Mouse (Mus musculus) heart, embryonic 10.5 days (tissue): Measurements from ENCODE around the gene Rab8b. TPM values are rescaled to one million over a fixed set of nuclear protein-coding genes. Genes with fewer than 3 reads are reported as not detected.
"Not testable (repeated sequence)": the region's sequence is repeated elsewhere in the genome, so short reads cannot be mapped to it uniquely, and the experiment has no call there.

Experiments used
- DNase-seq: peaks from one replicate; pipeline ENCODE4 v3.0.0-alpha.2; 2017; ENCODE audit warnings: low spot score
- H3K27ac ChIP-seq: fragments of 300-500 bp; sonication (generic); 2 replicates; pipeline ENCODE4 v1.5.1; 2016; ENCODE audit warnings: mild to moderate bottlenecking
- H3K27me3 ChIP-seq: fragments of 300-500 bp; sonication (generic); 2 replicates; pipeline ENCODE4 v1.6.1; 2016; ENCODE audit warnings: mild to moderate bottlenecking; ENCODE audit not compliant: poor library complexity, insufficient read depth, severe bottlenecking
- H3K36me3 ChIP-seq: fragments of 300-500 bp; sonication (generic); 2 replicates; pipeline ENCODE4 v1.6.1; 2016; ENCODE audit warnings: mild to moderate bottlenecking, moderate library complexity
- H3K4me1 ChIP-seq: fragments of 300-500 bp; sonication (generic); 2 replicates; pipeline ENCODE4 v1.6.1; 2016; ENCODE audit warnings: mild to moderate bottlenecking
- H3K4me3 ChIP-seq: fragments of 300-500 bp; sonication (generic); 2 replicates; pipeline ENCODE4 v1.5.1; 2016; ENCODE audit warnings: mild to moderate bottlenecking, moderate library complexity
- H3K9me3 ChIP-seq: fragments of 300-500 bp; sonication (generic); 2 replicates; pipeline ENCODE4 v1.6.1; 2016; ENCODE audit warnings: mild to moderate bottlenecking, moderate library complexity
- WGBS: fragments of 180-500 bp; shearing (Covaris S2); methylation state at CpG from one replicate; pipeline ENCODE4 v1.1.7; 2016; 5-methylcytosine and 5-hydroxymethylcytosine counted together
- polyA plus RNA-seq: library from polyadenylated mRNA; unstranded; fragments of >200 nt; fragmentation: Nextera tagmentation; extraction: Ambion mirVana; gene quantifications from 2 replicates; pipeline ENCODE4 v1.2.1, GENCODE M21; 2016

The Rab8b gene
- polyA plus RNA-seq, 1 experiment from 2014 or later = 21.1 TPM

- DNase-seq, H3K36me3 ChIP-seq, H3K27ac ChIP-seq, H3K27me3 ChIP-seq, H3K4me3 ChIP-seq, H3K9me3 ChIP-seq: not testable (repeated sequence)
- 76% methylated on average over 5 of the region's 5 CpGs for WGBS
- H3K4me1 ChIP-seq = peaks cover 40% of the 10 kb centered on the region
These were observed 6.1 kb downstream of the Rab8b start for GRCm38 (mm10) chr9:66913254-66913934.

DNA sequence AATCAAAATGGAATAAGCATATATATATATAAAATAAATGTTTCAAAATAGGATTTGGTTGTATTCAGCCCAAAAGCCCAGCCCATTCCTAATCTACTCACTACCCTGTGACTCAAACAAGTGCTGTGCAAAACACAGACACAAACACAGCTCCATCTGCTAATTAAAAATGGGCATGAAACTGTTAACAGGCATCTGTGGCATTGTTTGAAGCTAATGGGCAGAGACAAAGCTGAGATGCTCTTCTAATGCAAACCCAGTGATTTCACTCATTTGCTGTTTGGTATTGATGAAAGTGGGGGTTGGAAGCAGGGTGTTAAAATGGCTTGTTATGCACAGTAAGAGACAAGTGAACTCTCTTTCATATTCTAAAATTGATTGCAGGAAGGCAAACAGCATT, 7.2 kb downstream of the Rab8b start:
- Histone ChIP-seq H3K27me3 (no peaks in the 10 kb centered on the region), H3K9me3 (no peaks in the 10 kb centered on the region), H3K4me1 (peaks cover 34% of the 10 kb centered on the region), H3K36me3 (peaks cover 4% of the 10 kb centered on the region; the same call in 1 of the 2 replicates), H3K4me3 (no peak overlapping the region), H3K27ac (no peak overlapping the region)
- DNase-seq = no peak

GRCm38 (mm10) chr9:66910677-66911076, 8.8 kb downstream of the Rab8b start:
- no peak overlapping the region for H3K27ac ChIP-seq
- H3K27me3 ChIP-seq = no peaks in the 10 kb centered on the region
- DNase-seq = no peak
- peaks cover 4% of the 10 kb centered on the region; the same call in 1 of the 2 replicates for H3K36me3 ChIP-seq
- 91% methylated on average over 5 of the region's 5 CpGs for WGBS
- H3K4me3 ChIP-seq = no peak overlapping the region
- H3K4me1 ChIP-seq = peaks cover 35% of the 10 kb centered on the region
- H3K9me3 ChIP-seq = no peaks in the 10 kb centered on the region

DNA sequence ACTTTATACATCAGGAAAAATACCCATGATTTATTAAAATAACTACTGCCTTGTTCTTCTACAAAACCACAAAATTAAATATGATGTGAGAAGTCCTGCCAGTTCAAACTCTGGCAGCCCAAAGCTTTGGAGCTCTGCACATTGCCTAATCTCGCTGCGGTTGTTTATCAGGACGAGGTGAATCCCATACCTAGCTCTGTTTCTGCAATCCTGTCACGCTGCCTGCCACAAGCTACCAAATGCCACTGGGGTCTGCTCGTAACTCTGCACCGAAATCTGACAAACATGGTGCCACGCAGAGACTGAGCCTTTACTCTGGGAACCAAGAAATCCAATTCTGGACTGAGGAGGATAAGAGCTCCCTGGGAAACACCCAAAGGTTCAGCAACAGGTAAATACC, 9.6 kb downstream of the Rab8b start:
- 76% methylated on average over 7 of the region's 7 CpGs for WGBS
- peaks cover 28% of the 10 kb centered on the region for H3K4me1 ChIP-seq

DNA sequence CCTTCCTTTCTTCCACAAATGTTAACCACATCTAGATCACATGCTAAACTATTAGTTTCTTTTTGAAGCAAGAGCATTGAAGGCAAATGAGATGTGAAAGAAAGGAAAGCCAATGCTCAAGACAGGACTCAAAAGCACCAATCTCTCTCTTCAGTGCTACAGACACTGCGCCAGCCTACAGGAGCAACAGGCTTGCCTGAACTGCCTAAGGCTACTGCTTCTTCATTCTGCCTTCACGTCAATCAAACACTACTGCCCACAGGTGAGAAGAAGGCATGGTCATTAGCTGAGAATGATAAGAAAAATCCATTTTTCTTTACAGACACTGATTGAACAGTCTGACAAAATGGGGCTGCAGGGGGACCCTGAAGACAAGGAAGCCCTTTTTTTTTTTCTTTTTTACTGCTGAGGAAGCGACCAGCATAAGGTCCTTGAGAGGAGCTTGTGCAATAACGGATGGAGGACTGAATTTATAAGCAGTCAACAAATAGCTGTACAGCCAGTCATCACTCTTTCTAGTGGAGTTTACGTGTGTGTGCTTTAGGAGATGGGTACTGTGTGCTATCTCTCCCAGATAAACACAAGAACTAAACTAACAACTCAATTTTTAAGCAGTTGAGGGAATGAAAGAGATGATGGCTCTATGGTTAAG, 11.6 kb downstream of the Rab8b start:
- H3K27ac ChIP-seq = no peak overlapping the region
- H3K4me1 ChIP-seq = peaks cover 25% of the 10 kb centered on the region
- H3K4me3 ChIP-seq = no peak overlapping the region
- no peaks in the 10 kb centered on the region for H3K9me3 ChIP-seq
- WGBS = 82% methylated on average over 5 of the region's 5 CpGs
- DNase-seq = no peak
- no peaks in the 10 kb centered on the region for H3K27me3 ChIP-seq
- peaks cover 2% of the 10 kb centered on the region; the same call in 1 of the 2 replicates for H3K36me3 ChIP-seq

More for the DNA sequence above, 9.6 kb downstream of the Rab8b start:
- Histone ChIP-seq H3K4me3 (no peak overlapping the region), H3K9me3 (no peaks in the 10 kb centered on the region), H3K27me3 (no peaks in the 10 kb centered on the region), H3K36me3 (peaks cover 4% of the 10 kb centered on the region; the same call in 1 of the 2 replicates), H3K27ac (no peak overlapping the region)
- DNase-seq = no peak

DNA sequence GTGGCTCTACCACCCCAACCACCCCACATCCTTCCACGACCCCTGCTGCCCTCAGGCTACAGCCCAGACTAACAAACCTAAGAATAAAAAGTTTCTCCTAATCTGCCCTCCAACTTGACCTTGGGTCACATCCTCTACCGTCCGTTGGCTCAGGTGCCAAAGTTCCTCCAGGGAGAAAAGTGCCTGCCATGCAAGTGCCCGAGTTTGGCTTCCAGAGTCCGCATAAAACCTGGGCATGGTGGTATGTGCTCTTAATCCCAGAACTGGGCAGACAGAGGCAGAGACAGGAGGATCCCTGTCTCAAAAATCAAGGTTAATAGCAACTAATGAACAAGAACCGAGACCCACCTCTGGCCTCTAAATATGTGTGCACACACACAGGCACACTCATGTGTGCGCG, 12.4 kb downstream of the Rab8b start:
- no peak overlapping the region for H3K27ac ChIP-seq
- no peak for DNase-seq
- peaks cover 25% of the 10 kb centered on the region for H3K4me1 ChIP-seq
- no peaks in the 10 kb centered on the region for H3K27me3 ChIP-seq
- no peaks in the 10 kb centered on the region for H3K9me3 ChIP-seq
- 91% methylated on average over 8 of the region's 8 CpGs for WGBS
- no peak overlapping the region for H3K4me3 ChIP-seq
- no peaks in the 10 kb centered on the region for H3K36me3 ChIP-seq

- peaks cover 25% of the 10 kb centered on the region for H3K4me1 ChIP-seq
- no peaks in the 10 kb centered on the region for H3K9me3 ChIP-seq
- H3K27me3 ChIP-seq = no peaks in the 10 kb centered on the region
- no peak for DNase-seq
- no peak overlapping the region for H3K27ac ChIP-seq
- H3K4me3 ChIP-seq = no peak overlapping the region
- peaks cover 3% of the 10 kb centered on the region; the same call in 1 of the 2 replicates for H3K36me3 ChIP-seq
- 83% methylated on average over 9 of the region's 9 CpGs for WGBS
These were observed 13.5 kb downstream of the Rab8b start for GRCm38 (mm10) chr9:66905990-66906389.

- Histone ChIP-seq H3K9me3 (no peaks in the 10 kb centered on the region), H3K27ac (0 out of 2 replicates have a peak overlapping the region, but pooled peaks have one; percentile 10), H3K4me1 (peaks cover 27% of the 10 kb centered on the region), H3K4me3 (no peak overlapping the region), H3K27me3 (no peaks in the 10 kb centered on the region), H3K36me3 (peaks cover 3% of the 10 kb centered on the region; the same call in 1 of the 2 replicates)
- DNase-seq = no peak
- WGBS = 81% methylated on average over 4 of the region's 4 CpGs
These were observed 20.0 kb downstream of the Rab8b start for GRCm38 (mm10) chr9:66899526-66899925.

GRCm38 (mm10) chr9:66899072-66899471, 20.4 kb downstream of the Rab8b start:
- no peaks in the 10 kb centered on the region for H3K9me3 ChIP-seq
- H3K36me3 ChIP-seq = peaks cover 3% of the 10 kb centered on the region; the same call in 1 of the 2 replicates
- 79% methylated on average over 2 of the region's 2 CpGs for WGBS
- no peaks in the 10 kb centered on the region for H3K27me3 ChIP-seq
- no peak for DNase-seq
- H3K4me1 ChIP-seq = peaks cover 27% of the 10 kb centered on the region
- H3K4me3 ChIP-seq = no peak overlapping the region
- H3K27ac ChIP-seq = 0 out of 2 replicates have a peak overlapping the region, but pooled peaks have one; percentile 10

- no peak for DNase-seq
- Histone ChIP-seq H3K4me3 (no peak overlapping the region), H3K4me1 (peaks cover 27% of the 10 kb centered on the region), H3K27ac (no peak overlapping the region), H3K9me3 (no peaks in the 10 kb centered on the region), H3K27me3 (no peaks in the 10 kb centered on the region), H3K36me3 (peaks cover 3% of the 10 kb centered on the region; the same call in 1 of the 2 replicates)
- WGBS = 64% methylated on average over 6 of the region's 6 CpGs
These were observed 21.6 kb downstream of the Rab8b start for GRCm38 (mm10) chr9:66897851-66898250.

- 65% methylated on average over 6 of the region's 6 CpGs for WGBS
These were observed 22.5 kb downstream of the Rab8b start for GRCm38 (mm10) chr9:66896951-66897350.

GRCm38 (mm10) chr9:66895995-66896394, 23.5 kb downstream of the Rab8b start:
- H3K9me3 ChIP-seq = no peaks in the 10 kb centered on the region
- H3K27ac ChIP-seq = no peak overlapping the region
- 30% methylated on average over 5 of the region's 5 CpGs for WGBS
- no peaks in the 10 kb centered on the region for H3K36me3 ChIP-seq
- DNase-seq = no peak
- no peak overlapping the region for H3K4me3 ChIP-seq
- H3K4me1 ChIP-seq = peaks cover 27% of the 10 kb centered on the region
- H3K27me3 ChIP-seq = no peaks in the 10 kb centered on the region

More at GRCm38 (mm10) chr9:66896951-66897350, 22.5 kb downstream of the Rab8b start:
- no peak for DNase-seq
- H3K27ac ChIP-seq = no peak overlapping the region
- peaks cover 3% of the 10 kb centered on the region; the same call in 1 of the 2 replicates for H3K36me3 ChIP-seq
- H3K9me3 ChIP-seq = no peaks in the 10 kb centered on the region
- H3K27me3 ChIP-seq = no peaks in the 10 kb centered on the region
- H3K4me1 ChIP-seq = peaks cover 27% of the 10 kb centered on the region
- H3K4me3 ChIP-seq = no peak overlapping the region

DNA sequence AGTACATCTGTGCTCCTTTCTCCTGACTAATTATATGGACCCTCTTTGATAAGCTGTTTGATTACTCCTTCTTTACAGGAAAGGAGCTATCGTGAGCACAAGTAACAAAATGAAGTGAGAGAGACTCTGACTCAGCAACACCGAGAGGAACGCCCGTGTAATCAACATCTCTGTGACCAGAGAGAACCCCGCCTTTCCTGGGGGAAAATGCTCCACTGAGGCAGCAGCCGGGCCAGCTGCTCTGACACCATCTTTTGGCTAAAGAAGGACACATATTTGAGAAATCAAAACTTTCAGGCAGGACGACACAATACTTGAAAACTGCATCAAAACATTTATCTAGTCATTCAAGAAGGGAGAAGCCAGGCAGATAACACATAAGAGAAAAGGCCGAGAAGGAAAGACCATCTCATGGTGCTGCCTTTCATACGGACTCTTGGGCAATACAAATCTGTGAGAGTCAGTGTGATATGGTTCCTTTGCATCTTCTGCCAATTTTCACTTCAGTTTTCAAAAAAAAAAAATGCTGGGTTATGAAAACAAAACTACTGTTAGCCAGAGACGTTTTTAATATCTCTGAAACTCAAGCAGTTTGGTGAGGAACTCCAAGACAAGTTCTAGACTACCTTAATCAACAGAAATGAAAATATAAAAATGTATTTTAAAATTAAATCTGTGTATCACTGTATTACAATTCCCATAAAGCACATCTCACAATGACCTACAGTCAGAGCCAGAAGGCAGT, 24.3 kb downstream of the Rab8b start:
- Histone ChIP-seq H3K27me3 (no peaks in the 10 kb centered on the region), H3K27ac (0 out of 2 replicates have a peak overlapping the region, but pooled peaks have one; percentile 23), H3K36me3 (no peaks in the 10 kb centered on the region), H3K4me1 (peaks cover 27% of the 10 kb centered on the region), H3K9me3 (no peaks in the 10 kb centered on the region), H3K4me3 (no peak overlapping the region)
- DNase-seq = no peak
- 65% methylated on average over 10 of the region's 10 CpGs for WGBS
